Mouse (Mus musculus): Measurements from ENCODE around the gene Cdc42bpb. TPM values are rescaled to one million over a fixed set of nuclear protein-coding genes. Genes with fewer than 3 reads are reported as not detected.
A peak's percentile ranks its signal among the peaks of the same experiment; 100 is the strongest.

Gene Cdc42bpb
- polyA plus RNA-seq, 1 experiment from 2014 or later, result 18.7 TPM

DNA sequence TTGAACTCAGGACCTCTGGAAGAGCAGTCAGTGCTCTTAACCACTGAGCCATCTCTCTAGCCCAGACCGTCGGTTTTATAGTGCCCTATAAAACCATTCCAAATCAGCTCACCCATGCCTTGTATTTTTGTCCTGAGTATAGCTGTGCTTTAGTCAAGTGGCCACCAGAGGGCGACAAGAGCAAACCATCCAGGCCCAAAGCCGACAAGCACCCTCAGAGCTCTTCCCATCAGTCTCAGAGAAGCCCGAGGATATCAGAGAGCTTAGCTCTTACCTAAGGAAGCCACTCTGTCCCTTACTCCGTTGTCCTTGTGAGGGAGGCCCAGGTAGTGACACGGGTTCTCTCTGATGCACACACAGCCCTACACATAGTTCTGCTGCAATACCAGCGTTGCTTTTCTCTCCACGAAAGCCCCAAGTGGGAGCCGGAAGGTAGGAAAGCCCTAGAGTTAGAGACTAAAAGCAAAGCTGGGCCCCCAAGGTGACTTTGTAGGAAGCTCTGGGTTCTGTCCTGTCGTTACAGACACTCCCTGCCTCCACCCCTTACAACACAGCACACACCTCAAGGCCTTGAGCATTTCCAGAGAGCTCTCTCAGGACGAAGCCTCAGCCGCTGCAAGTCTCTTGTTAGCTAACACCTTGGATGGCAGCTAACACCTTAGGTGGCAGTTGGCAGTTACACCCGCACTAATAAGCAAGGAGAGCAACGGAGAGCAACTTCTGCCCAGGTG, 24.1 kb upstream of the Cdc42bpb start:
- H3K9me3 ChIP-seq (ENCODE audit: control insufficient read depth, low read length), result no peaks in the 10 kb centered on the region
- H3K9ac ChIP-seq (ENCODE audit: low read length), result no peak overlapping the region
- 24% methylated on average over 15 of the region's 15 CpGs for WGBS
- no peaks in the 10 kb centered on the region for H3K36me3 ChIP-seq (ENCODE audit: control insufficient read depth, insufficient read depth, low read length)
- no peaks in the 10 kb centered on the region; the same call in 1 of the 2 replicates for H3K4me1 ChIP-seq (replicated peaks; ENCODE audit: control insufficient read depth, insufficient read depth)
- DNase-seq (ENCODE audit: low spot score), result peak; percentile 81
- peak; percentile 78 for ATAC-seq (ENCODE audit: low FRiP score, low TSS enrichment)
- no peak overlapping the region for H3K4me3 ChIP-seq (ENCODE audit: low read depth, low read length)
- H3K27me3 ChIP-seq (ENCODE audit: control insufficient read depth, insufficient read depth, low read length), result no peaks in the 10 kb centered on the region
- H3K4me2 ChIP-seq (replicated peaks; ENCODE audit: low read depth), result no peak overlapping the region
- H3K27ac ChIP-seq (replicated peaks), result no peak overlapping the region
- TF ChIP-seq CTCF (IDR thresholded peaks at IDR 0.05; ENCODE audit: low read depth) (peak; percentile 94), EP300 (optimal IDR thresholded peaks at IDR 0.05) (no peak)

DNA sequence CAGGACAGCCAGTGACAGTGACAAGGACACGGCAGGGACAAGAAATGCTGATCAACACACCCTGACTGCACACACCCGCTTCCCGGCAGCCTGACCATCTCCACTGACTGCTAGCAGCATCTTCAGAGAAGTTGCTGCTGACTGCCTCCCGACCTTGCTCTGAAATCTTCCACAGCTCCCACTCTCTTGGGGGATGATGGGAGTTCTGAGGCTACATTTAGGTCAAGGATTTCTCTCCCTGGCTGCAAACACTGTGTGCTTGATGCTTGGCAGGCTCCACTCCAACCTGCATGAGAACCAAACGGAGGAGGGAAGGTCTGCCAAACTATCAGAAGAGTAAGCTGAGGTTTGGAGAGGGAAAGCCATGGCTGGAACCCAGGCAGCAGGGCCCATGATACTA, 19.5 kb upstream of the Cdc42bpb start:
- TF ChIP-seq CTCF (IDR thresholded peaks at IDR 0.05; ENCODE audit: low read depth) (no peak), EP300 (optimal IDR thresholded peaks at IDR 0.05) (no peak)

DNA sequence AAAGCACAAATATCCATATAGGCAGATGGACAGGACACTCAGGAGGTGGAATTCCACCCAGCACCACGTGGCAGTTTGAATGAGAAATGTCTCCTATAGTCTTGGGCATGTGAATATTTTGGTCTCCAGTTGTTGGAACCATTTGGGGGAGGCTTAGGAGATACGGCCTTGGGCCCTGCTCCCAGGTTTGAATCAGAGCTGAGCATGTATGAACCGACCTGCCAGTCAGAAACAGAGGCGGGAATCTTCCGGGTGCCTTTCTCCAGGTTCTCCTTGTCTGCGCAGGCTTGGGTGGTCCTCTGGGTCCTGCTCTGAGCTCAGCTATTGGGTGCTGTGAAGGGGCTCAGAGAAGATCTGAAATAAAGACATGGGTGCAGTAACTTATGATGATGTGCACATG, 16.5 kb upstream of the Cdc42bpb start:
- no peak overlapping the region for H3K27ac ChIP-seq (replicated peaks)
- no peak overlapping the region for H3K4me2 ChIP-seq (replicated peaks; ENCODE audit: low read depth)
- no peaks in the 10 kb centered on the region for H3K4me1 ChIP-seq (replicated peaks; ENCODE audit: control insufficient read depth, insufficient read depth)
- TF ChIP-seq EP300 (optimal IDR thresholded peaks at IDR 0.05) (no peak), CTCF (IDR thresholded peaks at IDR 0.05; ENCODE audit: low read depth) (no peak)
- 88% methylated on average over 6 of the region's 6 CpGs for WGBS
- ATAC-seq (ENCODE audit: low FRiP score, low TSS enrichment) (no peak; the same call in 1 of the 2 replicates), DNase-seq (ENCODE audit: low spot score) (no peak)
- H3K27me3 ChIP-seq (ENCODE audit: control insufficient read depth, insufficient read depth, low read length), result no peaks in the 10 kb centered on the region
- H3K36me3 ChIP-seq (ENCODE audit: control insufficient read depth, insufficient read depth, low read length), result no peaks in the 10 kb centered on the region
- H3K9me3 ChIP-seq (ENCODE audit: control insufficient read depth, low read length), result no peaks in the 10 kb centered on the region
- no peak overlapping the region for H3K4me3 ChIP-seq (ENCODE audit: low read depth, low read length)
- H3K9ac ChIP-seq (ENCODE audit: low read length), result no peak overlapping the region

More for the DNA sequence above, 19.5 kb upstream of the Cdc42bpb start:
- Histone ChIP-seq H3K9me3 (ENCODE audit: control insufficient read depth, low read length) (no peaks in the 10 kb centered on the region), H3K4me2 (replicated peaks; ENCODE audit: low read depth) (no peak overlapping the region), H3K27ac (replicated peaks) (no peak overlapping the region), H3K9ac (ENCODE audit: low read length) (no peak overlapping the region), H3K4me3 (ENCODE audit: low read depth, low read length) (no peak overlapping the region), H3K27me3 (ENCODE audit: control insufficient read depth, insufficient read depth, low read length) (no peaks in the 10 kb centered on the region), H3K36me3 (ENCODE audit: control insufficient read depth, insufficient read depth, low read length) (no peaks in the 10 kb centered on the region), H3K4me1 (replicated peaks; ENCODE audit: control insufficient read depth, insufficient read depth) (no peaks in the 10 kb centered on the region)
- ATAC-seq (ENCODE audit: low FRiP score, low TSS enrichment), result no peak
- WGBS, result 62% methylated on average over 5 of the region's 5 CpGs
- no peak for DNase-seq (ENCODE audit: low spot score)

DNA sequence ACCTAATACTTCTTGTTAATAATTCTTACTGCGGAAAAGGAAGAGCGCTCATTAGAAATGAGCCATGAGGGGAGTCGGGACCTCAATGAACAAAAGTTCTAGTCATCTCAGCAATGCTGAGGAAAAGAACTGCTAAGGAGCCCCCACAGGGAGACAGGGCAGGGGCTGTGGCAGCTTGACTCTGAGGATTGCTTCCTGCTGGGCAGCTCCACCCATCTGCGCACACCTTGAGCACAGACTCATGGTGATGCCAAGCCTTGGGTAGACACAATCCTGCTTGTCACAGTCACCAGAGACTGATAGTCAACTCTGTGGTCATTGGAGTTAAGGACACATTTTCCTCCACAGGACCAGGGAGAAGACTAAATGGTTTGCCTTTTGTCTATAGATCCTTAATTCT, 9.6 kb upstream of the Cdc42bpb start:
- Histone ChIP-seq H3K9me3 (ENCODE audit: control insufficient read depth, low read length) (no peaks in the 10 kb centered on the region), H3K36me3 (ENCODE audit: control insufficient read depth, insufficient read depth, low read length) (no peaks in the 10 kb centered on the region), H3K27me3 (ENCODE audit: control insufficient read depth, insufficient read depth, low read length) (no peaks in the 10 kb centered on the region), H3K4me1 (replicated peaks; ENCODE audit: control insufficient read depth, insufficient read depth) (peaks cover 7% of the 10 kb centered on the region), H3K27ac (replicated peaks) (peak overlapping the region; percentile 88), H3K4me2 (replicated peaks; ENCODE audit: low read depth) (no peak overlapping the region; the same call in 1 of the 2 replicates), H3K4me3 (ENCODE audit: low read depth, low read length) (no peak overlapping the region), H3K9ac (ENCODE audit: low read length) (no peak overlapping the region)
- WGBS, result 59% methylated on average over 4 of the region's 4 CpGs
- peak; percentile 83 for ATAC-seq (ENCODE audit: low FRiP score, low TSS enrichment)
- no peak for TF ChIP-seq EP300 (optimal IDR thresholded peaks at IDR 0.05)
- no peak for DNase-seq (ENCODE audit: low spot score)

DNA sequence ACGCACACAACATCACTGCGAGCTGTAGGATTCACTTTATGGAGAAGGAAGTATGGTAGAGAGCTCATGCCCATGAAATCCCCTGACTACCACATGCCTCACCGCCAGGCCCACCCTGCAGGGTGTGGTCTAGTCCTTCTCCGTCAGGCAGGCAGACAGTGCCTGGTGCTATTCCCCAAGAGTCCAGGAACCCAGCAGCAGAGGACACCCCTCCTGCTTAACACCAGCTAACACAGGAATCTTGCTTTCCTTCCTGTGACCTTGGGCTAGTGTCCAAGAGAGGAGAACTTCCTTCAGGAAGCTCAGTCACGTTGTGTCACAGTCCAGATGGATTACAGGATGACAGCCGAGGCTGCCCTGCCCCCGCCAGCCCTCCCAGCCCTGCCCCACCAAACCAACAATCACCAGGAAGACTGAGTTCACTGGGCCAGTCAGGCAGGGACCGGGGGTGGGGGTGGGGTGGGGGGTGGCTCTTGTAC, 9.2 kb upstream of the Cdc42bpb start:
- peak; percentile 92 for ATAC-seq (ENCODE audit: low FRiP score, low TSS enrichment)
- peaks cover 7% of the 10 kb centered on the region for H3K4me1 ChIP-seq (replicated peaks; ENCODE audit: control insufficient read depth, insufficient read depth)
- no peaks in the 10 kb centered on the region for H3K27me3 ChIP-seq (ENCODE audit: control insufficient read depth, insufficient read depth, low read length)
- TF ChIP-seq CTCF (IDR thresholded peaks at IDR 0.05; ENCODE audit: low read depth) (no peak; the same call in 1 of the 2 replicates), EP300 (optimal IDR thresholded peaks at IDR 0.05) (no peak)
- H3K4me3 ChIP-seq (ENCODE audit: low read depth, low read length), result no peak overlapping the region
- 0 out of 2 replicates have a peak overlapping the region, but pooled peaks have one; percentile 23 for H3K4me2 ChIP-seq (replicated peaks; ENCODE audit: low read depth)
- H3K27ac ChIP-seq (replicated peaks), result peak overlapping the region; percentile 88
- H3K9me3 ChIP-seq (ENCODE audit: control insufficient read depth, low read length), result no peaks in the 10 kb centered on the region
- peak; percentile 76 for DNase-seq (ENCODE audit: low spot score)
- H3K9ac ChIP-seq (ENCODE audit: low read length), result no peak overlapping the region
- no peaks in the 10 kb centered on the region for H3K36me3 ChIP-seq (ENCODE audit: control insufficient read depth, insufficient read depth, low read length)
- 16% methylated on average over 8 of the region's 8 CpGs for WGBS

Measured in stomach, postnatal 0 days (tissue).